Mouse (Mus musculus): Measurements from ENCODE around the gene Ccnf.

Gene Ccnf

GRCm38 (mm10) chr17:24201092-24201491 is 50.2 kb downstream of the Ccnf start:
- no peak for DNase-seq

- DNase-seq, result peak; percentile 95
These were observed 51.5 kb downstream of the Ccnf start for GRCm38 (mm10) chr17:24199741-24200140.

- no peak for DNase-seq
These were observed 52.0 kb downstream of the Ccnf start for GRCm38 (mm10) chr17:24199252-24199651.

GRCm38 (mm10) chr17:24197032-24197824 is 54.1 kb downstream of the Ccnf start:
- no peak for DNase-seq

GRCm38 (mm10) chr17:24195349-24195748 is 55.9 kb downstream of the Ccnf start:
- DNase-seq, result no peak

- DNase-seq, result no peak
These were observed 57.5 kb downstream of the Ccnf start for GRCm38 (mm10) chr17:24193769-24194168.

GRCm38 (mm10) chr17:24193268-24193667 is 58.0 kb downstream of the Ccnf start:
- no peak for DNase-seq

- no peak for DNase-seq
These were observed 58.4 kb downstream of the Ccnf start for GRCm38 (mm10) chr17:24192848-24193247.

GRCm38 (mm10) chr17:24191481-24191880 is 59.8 kb downstream of the Ccnf start:
- no peak for DNase-seq

- no peak for DNase-seq
These were observed 60.4 kb downstream of the Ccnf start for GRCm38 (mm10) chr17:24190934-24191333.

- DNase-seq, result no peak
These were observed 77.0 kb downstream of the Ccnf start for GRCm38 (mm10) chr17:24174259-24174658.

GRCm38 (mm10) chr17:24173423-24173822 is 77.9 kb downstream of the Ccnf start:
- no peak for DNase-seq

Measured in heart, adult 11 months (tissue).